Mouse (Mus musculus): ENCODE data around the gene Emc10.

Emc10 gene

GRCm38 (mm10) chr7:44464511-44464910 is 31.8 kb downstream of the Emc10 start:
- POLR2A ChIA-PET = interaction anchor here in 2 of 4 experiments (0.5 to 0.7 kb wide), 4 partner anchors 32 to 588 kb away, joined by 3 to 4 read pairs (median 3); no protein-coding TSS in a partner anchor

DNA sequence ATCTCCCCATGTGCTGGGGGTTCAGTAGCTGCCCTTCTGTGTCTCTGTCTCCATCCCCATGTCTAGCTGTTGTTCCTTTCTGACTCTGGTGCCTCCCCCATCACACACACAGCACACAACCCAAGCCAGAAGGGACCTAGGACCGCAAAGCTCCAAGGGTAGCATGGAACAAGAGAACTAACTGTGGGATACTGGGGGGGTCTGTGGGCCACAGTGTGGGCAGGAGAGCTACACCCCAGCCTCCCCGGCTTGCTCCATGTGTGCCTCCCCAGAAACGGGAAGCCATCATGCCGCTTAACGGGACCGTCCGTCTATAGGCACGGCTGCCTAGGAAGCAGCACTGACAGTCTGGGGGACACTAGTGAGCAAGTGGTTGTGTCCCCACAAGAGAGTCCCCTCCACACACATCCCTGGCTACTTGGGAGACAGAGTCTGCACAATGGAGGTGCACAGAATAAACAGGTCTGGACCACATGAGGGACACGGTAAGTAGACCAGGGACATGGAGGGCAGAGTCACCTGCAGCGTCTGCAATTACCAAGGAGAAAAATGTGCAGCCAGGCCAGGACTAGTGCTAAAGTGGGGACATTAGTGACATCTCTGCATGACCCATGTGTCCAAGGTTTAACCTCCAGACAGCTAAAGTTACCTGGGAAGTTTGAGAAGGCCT is 32.6 kb downstream of the Emc10 start:
- ChIA-PET POLR2A (interaction anchor here (0.5 to 1.5 kb wide), 17 partner anchors 8 to 1281 kb away, joined by 3 to 7 read pairs (median 3); partner anchors contain the start of genes Emc10 (in 2 of the 4) and Fam71e1 (in 2 of the 4)), CTCF (interaction anchor here in 3 of 4 experiments (0.6 to 1.1 kb wide), 7 partner anchors 18 to 201 kb away, joined by 3 to 12 read pairs (median 3); no protein-coding TSS in a partner anchor)

More at GRCm38 (mm10) chr7:44464511-44464910, 31.8 kb downstream of the Emc10 start:
- CTCF ChIA-PET = no interaction called here

DNA sequence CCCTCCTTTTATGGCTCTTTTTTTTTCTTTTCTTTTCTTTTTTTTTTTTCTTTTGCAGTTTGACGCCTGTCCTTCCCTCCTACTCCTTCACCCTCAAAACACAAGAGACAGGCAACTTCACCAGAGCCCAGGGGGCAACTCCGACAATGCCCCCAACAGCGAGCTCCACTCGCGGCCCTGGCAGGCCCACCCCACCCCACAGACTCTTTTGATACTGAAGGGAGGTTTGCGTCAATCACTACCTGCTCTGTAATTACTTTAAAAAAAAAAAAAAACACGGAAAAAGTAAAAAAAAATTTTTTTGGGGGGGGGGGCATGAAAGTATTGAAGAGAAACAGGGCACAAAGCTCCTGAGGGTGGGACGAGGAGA is 33.3 kb downstream of the Emc10 start:
- POLR2A ChIA-PET = interaction anchor here (0.6 to 1.5 kb wide), 18 partner anchors 8 to 1282 kb away, joined by 3 to 7 read pairs (median 3); partner anchors contain the start of genes Emc10 (in 2 of the 4) and Fam71e1 (in 2 of the 4)
- CTCF ChIA-PET = interaction anchor here in 3 of 4 experiments (0.6 to 1.1 kb wide), 8 partner anchors 17 to 204 kb away, joined by 3 to 12 read pairs (median 4); no protein-coding TSS in a partner anchor

- CTCF ChIA-PET = interaction anchor here (0.6 to 1.1 kb wide), 6 partner anchors 23 to 204 kb away, joined by 3 to 4 read pairs (median 3); no protein-coding TSS in a partner anchor
- POLR2A ChIA-PET = interaction anchor here in 3 of 4 experiments (0.6 to 1.5 kb wide), 15 partner anchors 9 to 1282 kb away, joined by 3 to 7 read pairs (median 3); partner anchors contain the start of genes Emc10 (in 2 of the 3), Fam71e1 (in 2 of the 3) and Syt3 (in 1 of the 3)
Measured at GRCm38 (mm10) chr7:44462218-44463055, 33.9 kb downstream of the Emc10 start.

DNA sequence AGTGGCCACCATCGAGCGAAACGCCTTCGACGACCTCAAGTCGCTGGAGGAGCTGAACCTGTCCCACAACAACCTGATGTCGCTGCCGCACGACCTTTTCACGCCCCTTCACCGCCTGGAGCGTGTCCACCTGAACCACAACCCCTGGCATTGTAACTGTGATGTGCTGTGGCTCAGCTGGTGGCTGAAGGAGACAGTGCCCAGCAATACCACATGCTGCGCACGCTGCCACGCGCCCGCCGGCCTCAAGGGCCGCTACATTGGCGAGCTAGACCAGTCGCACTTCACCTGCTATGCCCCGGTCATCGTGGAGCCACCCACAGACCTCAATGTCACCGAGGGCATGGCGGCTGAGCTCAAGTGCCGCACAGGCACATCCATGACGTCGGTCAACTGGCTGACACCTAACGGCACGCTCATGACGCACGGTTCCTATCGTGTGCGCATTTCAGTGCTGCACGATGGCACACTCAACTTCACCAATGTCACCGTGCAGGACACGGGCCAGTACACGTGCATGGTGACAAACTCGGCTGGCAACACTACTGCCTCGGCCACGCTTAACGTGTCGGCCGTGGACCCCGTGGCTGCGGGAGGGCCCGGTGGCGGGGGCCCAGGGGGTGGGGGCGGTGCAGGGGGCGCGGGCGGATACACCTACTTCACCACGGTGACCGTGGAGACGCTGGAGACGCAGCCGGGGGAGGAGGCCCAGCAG is 34.7 kb downstream of the Emc10 start:
- CTCF ChIA-PET = interaction anchor here in 3 of 4 experiments (0.6 to 0.9 kb wide), 4 partner anchors 23 to 164 kb away, joined by 3 read pairs; no protein-coding TSS in a partner anchor
- POLR2A ChIA-PET = interaction anchor here in 3 of 4 experiments (0.6 to 1.4 kb wide), 5 partner anchors 78 to 202 kb away, joined by 3 to 5 read pairs (median 3); partner anchors contain the start of gene Syt3 (in 1 of the 3)

DNA sequence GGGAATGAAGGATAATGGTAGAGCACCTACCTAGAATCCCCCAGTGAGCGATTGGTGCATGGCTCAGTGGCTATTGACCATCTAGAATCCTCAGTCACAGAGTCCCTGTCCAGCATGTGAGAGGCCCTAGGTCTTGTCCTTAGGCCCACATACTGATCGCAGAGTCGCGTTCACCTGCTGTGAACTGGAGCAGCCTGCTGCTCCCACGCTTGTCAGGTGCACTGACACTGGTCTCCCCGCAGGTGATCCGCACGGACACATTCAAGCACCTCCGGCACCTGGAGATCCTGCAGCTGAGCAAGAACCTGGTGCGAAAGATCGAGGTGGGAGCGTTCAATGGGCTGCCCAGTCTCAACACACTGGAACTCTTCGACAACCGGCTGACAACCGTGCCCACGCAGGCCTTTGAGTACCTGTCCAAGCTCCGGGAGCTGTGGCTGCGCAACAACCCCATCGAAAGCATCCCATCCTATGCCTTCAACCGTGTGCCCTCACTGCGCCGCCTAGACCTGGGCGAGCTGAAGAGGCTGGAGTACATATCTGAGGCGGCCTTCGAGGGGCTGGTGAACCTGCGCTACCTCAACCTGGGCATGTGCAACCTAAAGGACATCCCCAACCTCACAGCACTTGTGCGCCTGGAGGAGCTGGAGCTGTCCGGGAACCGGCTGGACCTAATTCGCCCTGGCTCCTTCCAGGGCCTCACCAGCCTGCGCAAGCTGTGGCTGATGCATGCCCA is 35.4 kb downstream of the Emc10 start:
- CTCF ChIA-PET = interaction anchor here in 3 of 4 experiments (0.5 to 1.7 kb wide), 7 partner anchors 24 to 994 kb away, joined by 3 to 5 read pairs (median 4); no protein-coding TSS in a partner anchor
- POLR2A ChIA-PET = interaction anchor here in 3 of 4 experiments (0.6 to 1.5 kb wide), 7 partner anchors 12 to 201 kb away, joined by 3 to 5 read pairs (median 3); partner anchors contain the start of genes Emc10 (in 1 of the 3) and Fam71e1 (in 1 of the 3)

- ChIA-PET POLR2A (interaction anchor here in 2 of 4 experiments (1.1 to 1.5 kb wide), 3 partner anchors 11 to 37 kb away, joined by 3 read pairs; partner anchors contain the start of genes Emc10 (in 1 of the 2) and Fam71e1 (in 1 of the 2)), CTCF (interaction anchor here in 3 of 4 experiments (0.6 to 1.7 kb wide), 5 partner anchors 25 to 356 kb away, joined by 3 to 10 read pairs (median 4); partner anchors contain the start of gene Nup62 (in 1 of the 3))
Measured at GRCm38 (mm10) chr7:44460067-44460466, 36.3 kb downstream of the Emc10 start.

- ChIA-PET CTCF (no interaction called here), POLR2A (no interaction called here)
Measured at GRCm38 (mm10) chr7:44456302-44456701, 40.0 kb downstream of the Emc10 start.

GRCm38 (mm10) chr7:44453256-44453655 is 43.1 kb downstream of the Emc10 start:
- ChIA-PET CTCF (no interaction called here), POLR2A (interaction anchor here in 2 of 4 experiments (0.7 to 1.1 kb wide), 3 partner anchors 39 to 93 kb away, joined by 3 to 10 read pairs (median 3); no protein-coding TSS in a partner anchor)

DNA sequence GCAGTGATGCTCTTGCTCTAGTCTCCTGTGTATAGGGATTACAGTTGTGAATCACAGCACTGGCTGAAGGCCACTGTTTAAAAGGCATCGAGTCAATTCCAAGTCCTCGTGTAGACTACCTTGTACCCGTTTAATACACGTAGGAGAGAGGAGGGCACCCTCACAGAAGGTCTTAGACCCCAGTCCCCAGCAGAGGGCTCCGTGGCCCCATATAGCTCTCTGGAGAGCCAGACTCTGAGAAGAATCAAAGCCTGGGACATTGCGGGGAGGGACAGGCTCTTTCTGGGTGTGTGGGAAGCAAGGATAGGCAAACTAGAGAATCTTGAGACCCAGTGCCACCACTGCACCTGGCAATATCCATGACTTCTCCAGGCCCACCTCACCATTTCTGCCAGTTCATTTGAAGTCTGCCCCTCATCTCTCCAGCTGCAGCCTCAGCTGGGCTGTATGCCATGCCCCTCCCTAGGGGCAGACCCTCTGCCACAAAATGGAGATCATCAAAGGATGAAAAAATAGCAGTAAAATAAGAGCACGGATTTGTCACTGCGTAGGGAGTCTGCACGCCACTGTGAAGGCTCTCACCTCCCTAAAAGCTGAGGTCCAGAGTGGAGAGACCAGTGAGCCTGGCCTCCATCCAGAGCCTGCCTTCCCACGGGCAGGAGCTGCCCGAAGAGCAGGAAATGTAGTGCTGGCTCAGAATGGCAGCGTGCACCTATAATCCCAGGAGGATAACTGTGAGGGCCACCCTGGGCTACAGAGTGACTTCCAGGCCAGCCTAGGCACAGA is 50.1 kb downstream of the Emc10 start:
- POLR2A ChIA-PET = interaction anchor here in 2 of 4 experiments (0.5 to 1.4 kb wide), 6 partner anchors 10 to 170 kb away, joined by 3 to 5 read pairs (median 4); partner anchors contain the start of gene Lrrc4b (in 1 of the 2)

DNA sequence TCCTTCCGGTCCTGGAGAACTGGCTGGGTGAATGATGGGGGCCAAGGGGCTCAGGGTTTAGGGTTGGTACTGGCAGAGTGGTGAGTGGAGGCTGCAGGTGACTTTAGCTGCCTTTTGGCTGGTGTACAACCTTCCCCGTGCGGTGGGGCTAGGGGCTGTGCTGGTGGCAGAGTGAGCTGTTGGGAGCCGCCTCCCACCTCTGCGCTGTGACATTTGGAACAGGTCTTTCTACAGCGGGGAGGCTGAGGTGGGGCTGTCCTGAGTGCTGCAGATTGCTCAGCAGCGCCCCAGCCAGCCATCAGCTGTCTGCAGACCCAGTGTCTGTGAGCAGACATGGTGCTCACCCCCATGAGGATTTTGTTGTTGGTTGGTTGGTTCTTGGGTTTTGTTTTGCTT is 50.8 kb downstream of the Emc10 start:
- CTCF ChIA-PET = interaction anchor here in 3 of 4 experiments (0.6 to 1.4 kb wide), 6 partner anchors 16 to 179 kb away, joined by 3 to 8 read pairs (median 4); no protein-coding TSS in a partner anchor
- POLR2A ChIA-PET = interaction anchor here in 3 of 4 experiments (0.5 to 1.4 kb wide), 7 partner anchors 9 to 169 kb away, joined by 3 to 5 read pairs (median 4); partner anchors contain the start of genes Josd2 (in 1 of the 3) and Lrrc4b (in 1 of the 3)

More for the DNA sequence above, 50.1 kb downstream of the Emc10 start:
- CTCF ChIA-PET = interaction anchor here in 3 of 4 experiments (0.6 to 1.4 kb wide), 6 partner anchors 16 to 1707 kb away, joined by 3 to 8 read pairs (median 4); no protein-coding TSS in a partner anchor

DNA sequence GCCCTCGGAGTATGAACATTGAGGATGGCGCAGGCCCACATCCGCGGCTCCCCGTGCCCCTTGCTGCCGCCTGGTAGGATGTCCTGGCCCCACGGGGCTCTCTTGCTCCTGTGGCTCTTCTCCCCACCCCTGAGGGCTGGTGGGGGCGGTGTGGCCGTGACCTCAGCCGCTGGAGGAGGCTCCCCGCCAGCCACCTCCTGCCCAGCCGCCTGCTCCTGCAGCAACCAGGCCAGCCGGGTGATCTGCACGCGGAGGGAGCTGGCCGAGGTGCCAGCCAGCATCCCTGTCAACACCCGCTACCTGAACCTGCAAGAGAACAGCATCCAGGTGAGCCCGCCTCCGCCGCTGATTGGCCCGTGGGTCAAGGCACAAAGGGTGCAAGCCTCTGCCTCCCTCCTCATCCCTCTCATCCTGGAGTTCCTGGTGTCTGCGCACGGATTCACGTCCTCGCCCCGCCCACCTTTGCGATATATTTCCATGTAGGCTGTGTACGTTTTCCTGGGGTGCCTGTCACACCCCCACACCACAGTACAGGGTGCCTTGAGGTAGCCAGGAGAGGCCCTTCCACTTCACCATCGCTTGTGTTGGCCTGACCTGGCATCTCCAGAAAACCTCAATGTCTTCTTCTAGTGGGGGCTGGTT is 51.3 kb downstream of the Emc10 start:
- CTCF ChIA-PET = interaction anchor here in 3 of 4 experiments (0.6 to 1.4 kb wide), 4 partner anchors 15 to 84 kb away, joined by 3 to 8 read pairs (median 4); no protein-coding TSS in a partner anchor
- POLR2A ChIA-PET = interaction anchor here in 2 of 4 experiments (1.2 to 1.4 kb wide), 4 partner anchors 9 to 40 kb away, joined by 3 to 4 read pairs (median 4); partner anchors contain the start of genes Josd2 (in 1 of the 2) and Lrrc4b (in 1 of the 2)

GRCm38 (mm10) chr7:44443268-44444173 is 52.8 kb downstream of the Emc10 start:
- ChIA-PET CTCF (interaction anchor here in 1 of 4 experiments (1.3 kb wide), 1 partner anchor 45 kb away, joined by 3 read pairs; no protein-coding TSS in a partner anchor), POLR2A (interaction anchor here in 3 of 4 experiments (0.5 to 1.6 kb wide), 7 partner anchors 13 to 69 kb away, joined by 3 to 7 read pairs (median 3); partner anchors contain the start of genes Josd2 (in 2 of the 3), Emc10 (in 1 of the 3) and Fam71e1 (in 1 of the 3))

- ChIA-PET CTCF (interaction anchor here in 3 of 4 experiments (0.5 to 2.0 kb wide), 5 partner anchors 12 to 650 kb away, joined by 3 to 8 read pairs (median 4); no protein-coding TSS in a partner anchor), POLR2A (interaction anchor here in 3 of 4 experiments (0.6 to 2.1 kb wide), 19 partner anchors 9 to 762 kb away, joined by 3 to 7 read pairs (median 4); partner anchors contain the start of genes Emc10 (in 1 of the 3), Fam71e1 (in 1 of the 3), Josd2 (in 1 of the 3) and Klk1 (in 1 of the 3))
Measured at GRCm38 (mm10) chr7:44442407-44442821, 53.9 kb downstream of the Emc10 start.
